Mouse (Mus musculus): ENCODE results near the gene Grap.

The Grap gene

GRCm38 (mm10) chr11:61720636-61721035, 67.6 kb downstream of the Grap start, which contains the start of gene Slc5a10:
Gene Slc5a10 (minus strand): TSS chr11:61720826.
- no peak for DNase-seq (ENCODE audit: low read depth, low spot score)

DNA sequence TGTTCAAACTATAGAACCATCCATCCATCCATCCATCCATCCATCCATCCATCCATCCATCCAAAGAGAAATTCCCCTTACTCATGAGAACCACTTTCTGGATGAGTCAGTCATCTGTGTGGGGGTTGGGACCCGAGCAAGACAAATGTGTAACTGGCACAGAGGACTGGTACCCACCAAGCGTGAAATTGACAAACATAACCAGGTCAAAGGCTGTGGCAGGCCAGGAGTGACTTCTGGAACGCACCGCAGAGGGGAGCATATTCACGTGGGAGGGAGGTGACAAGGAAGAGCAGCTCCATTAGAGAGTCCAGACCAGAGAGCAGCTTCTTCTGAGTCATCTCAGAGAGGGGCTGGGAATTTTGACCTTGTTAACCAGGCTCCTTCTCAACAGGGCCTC, 69.0 kb downstream of the Grap start:
- no peak for DNase-seq (ENCODE audit: low read depth, low spot score)
